Mouse (Mus musculus): ENCODE data around the gene Lrrc8d.
"Not testable (repeated sequence)": the region's sequence is repeated elsewhere in the genome, so short reads cannot be mapped to it uniquely, and the experiment has no call there.

Gene Lrrc8d

DNA sequence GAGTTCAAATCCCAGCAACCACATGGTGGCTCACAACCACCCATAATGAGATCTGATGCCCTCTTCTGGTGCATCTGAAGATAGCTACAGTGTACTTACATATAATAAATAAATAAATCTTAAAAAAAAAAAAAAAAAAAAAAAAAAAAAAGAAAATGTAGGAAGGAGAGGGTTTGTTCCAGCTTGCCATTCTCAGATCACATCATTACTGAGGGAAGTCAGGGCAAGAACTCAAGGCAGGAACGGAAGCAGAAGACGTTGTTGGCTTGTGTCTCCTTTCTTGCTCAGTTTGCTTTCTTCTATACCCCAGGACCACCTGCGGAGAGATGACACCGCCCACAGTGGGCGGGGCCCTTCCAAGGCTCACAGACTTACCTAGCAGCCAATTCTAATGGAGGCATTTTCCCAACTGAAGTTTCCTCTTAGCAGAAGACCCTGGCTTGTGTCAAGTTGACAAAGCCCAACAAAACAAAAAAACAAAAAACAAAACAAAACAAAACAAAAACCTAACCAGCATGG lies 165.4 kb downstream of the Lrrc8d start:
- DNase-seq = not testable (repeated sequence)

DNA sequence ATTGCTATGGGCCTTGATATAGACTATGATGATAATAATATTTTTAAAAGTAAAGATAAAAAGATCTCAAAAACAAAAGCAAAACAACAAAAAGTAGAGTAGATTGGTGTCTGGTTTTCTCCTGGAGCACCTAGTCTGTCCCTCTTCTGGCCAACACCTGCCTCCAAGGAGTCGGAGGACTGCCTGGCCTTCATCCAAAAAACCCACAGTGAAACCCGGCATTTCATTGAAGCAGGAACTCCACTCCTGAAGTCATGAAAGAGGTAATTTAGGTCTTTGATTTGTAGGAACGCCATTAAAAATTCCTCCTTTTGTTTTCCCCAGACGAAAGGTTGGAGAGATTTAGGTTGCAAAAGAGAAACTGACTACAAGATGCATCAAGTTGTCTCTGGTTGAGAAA lies 167.7 kb downstream of the Lrrc8d start:
- DNase-seq = no peak

GRCm38 (mm10) chr5:105867841-105868447 lies 168.2 kb downstream of the Lrrc8d start:
- no peak for DNase-seq

- DNase-seq = peak; percentile 78 to 85
Observed at GRCm38 (mm10) chr5:105868593-105868992, 168.8 kb downstream of the Lrrc8d start.

GRCm38 (mm10) chr5:105869739-105870138 lies 170.0 kb downstream of the Lrrc8d start:
- no peak for DNase-seq

DNA sequence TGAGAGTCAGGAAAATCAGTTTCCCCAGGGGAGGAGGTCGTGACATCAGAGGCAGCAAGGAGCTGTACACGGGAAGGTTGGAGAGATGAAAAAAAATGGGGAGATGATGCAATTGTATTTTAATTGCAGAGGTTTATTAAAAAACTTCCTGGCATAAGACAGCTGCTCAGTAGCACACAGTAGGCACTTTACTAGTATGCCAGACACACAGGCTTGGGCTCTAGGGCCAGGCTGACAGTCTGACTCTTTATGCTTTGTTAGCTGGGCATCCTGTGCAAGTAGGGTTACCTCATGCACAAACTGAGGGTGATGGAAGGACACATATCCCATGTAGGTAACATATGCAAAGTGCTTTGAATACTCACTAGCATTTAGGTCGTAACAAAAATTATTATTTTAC lies 171.4 kb downstream of the Lrrc8d start:
- no peak for DNase-seq

- DNase-seq = no peak
Observed at GRCm38 (mm10) chr5:105872176-105872575, 172.4 kb downstream of the Lrrc8d start.

DNA sequence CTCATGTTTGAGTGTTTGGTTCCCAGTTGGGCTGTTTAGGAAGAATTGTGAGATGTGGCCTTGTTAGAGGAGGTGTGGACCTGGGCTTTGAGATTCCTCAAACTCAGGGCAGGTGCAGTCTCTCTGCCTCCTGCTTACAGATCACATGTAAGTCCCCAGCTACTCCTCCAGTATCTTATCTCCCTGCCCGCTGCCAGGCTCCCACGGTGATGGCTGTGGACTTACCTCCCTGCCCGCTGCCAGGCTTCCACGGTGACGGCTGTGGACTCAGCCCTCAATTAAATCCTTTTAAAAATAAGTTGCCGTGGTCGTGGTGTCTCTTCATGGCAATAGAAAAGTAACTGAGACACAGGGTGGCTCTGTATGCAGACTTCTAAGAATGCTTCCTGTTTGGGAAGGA lies 173.1 kb downstream of the Lrrc8d start:
- DNase-seq = no peak

DNA sequence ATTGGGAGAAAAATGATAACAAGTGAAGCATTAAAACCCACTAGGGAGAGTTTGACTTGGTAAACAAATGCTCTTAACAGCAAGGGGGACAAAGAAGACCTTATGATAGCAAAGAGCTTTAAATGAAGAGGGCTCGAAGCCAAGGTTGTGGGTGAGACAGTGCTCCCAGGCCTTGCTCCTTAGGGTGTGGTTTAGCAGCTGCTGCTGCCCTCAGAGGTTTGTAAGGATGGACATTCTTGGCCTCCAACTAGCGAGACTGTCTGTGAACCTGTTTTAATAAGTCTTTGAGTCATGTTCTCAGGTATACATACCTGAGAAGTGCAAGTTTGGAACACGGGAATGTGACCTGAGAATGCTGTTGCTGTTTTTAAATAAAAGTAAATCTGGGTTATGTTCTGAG lies 174.0 kb downstream of the Lrrc8d start:
- DNase-seq = no peak

GRCm38 (mm10) chr5:105874476-105874875 lies 174.7 kb downstream of the Lrrc8d start:
- no peak for DNase-seq

- peak; percentile 88 to 91 for DNase-seq
Observed at GRCm38 (mm10) chr5:105876068-105876924, 176.5 kb downstream of the Lrrc8d start, which contains the start of gene Zfp326. TSS of gene Zfp326 (plus strand) at chr5:105876565.

DNA sequence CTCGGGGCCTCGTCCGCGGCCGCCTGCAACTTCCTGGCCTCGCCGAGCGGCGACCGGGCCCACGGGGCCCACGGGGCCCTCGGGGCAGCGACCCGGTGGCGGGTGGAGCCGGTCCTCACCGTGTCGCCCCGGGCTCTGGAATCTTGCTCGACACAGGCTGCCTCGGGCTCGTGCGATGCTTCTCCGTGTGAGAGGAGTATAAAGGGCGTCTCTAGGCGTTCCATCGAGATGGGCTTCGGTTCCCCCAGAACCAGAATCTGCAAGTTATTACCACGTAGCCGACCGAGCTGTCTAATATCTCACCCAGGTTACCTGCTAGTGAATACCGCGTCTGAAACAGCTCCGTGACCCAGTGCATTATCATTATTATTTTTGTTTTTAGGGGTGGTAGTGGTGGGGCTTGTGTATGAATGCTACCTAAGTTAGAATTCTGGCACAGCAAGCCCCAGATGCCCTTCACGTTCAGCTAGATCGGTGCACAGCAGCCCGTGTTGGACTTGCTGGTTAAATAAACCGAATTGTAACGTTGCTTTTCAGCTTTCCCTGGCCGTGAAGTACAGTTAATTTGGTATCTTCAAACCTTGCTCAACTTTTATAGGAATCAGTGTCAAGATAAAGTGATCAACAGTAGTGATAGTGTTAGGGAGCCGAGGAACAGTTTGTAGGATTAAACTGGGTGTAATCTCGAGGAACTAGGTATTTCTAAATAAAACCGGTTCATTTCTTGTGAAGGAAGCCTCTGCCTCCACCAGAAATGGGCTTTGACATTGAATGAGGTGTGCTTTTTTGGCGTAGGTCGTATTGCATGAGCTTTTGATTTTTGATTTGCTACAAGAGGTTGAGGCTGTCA lies 177.4 kb downstream of the Lrrc8d start:
- DNase-seq = peak; percentile 34 to 56

Data from cerebellum, adult 18-20 months (tissue).